Mouse (Mus musculus): ENCODE data around the gene Mgst2. TPM values are rescaled to one million over a fixed set of nuclear protein-coding genes. Genes with fewer than 3 reads are reported as not detected.

Gene Mgst2
- total and polyA plus RNA-seq, 3 experiments = 48.8 to 147 (median 76.0) TPM

DNA sequence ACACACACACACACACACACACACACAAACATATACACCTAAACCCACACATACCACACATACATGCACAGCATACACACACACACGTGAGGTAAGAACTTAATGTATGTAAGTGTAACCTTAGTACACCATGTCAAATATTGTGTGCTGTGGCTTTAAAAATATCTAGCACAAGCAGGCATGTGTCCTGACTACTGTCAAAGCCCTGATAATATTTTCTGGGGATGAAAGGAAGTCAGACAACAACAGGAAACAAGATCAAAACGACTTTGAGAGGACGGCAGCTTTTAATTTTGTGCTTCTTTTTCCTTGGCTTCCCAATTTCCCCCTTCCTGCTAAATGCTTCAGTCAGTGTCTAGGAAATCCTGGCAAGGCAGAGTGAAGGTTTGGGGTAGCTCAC, 52.2 kb downstream of the Mgst2 start:
- Histone ChIP-seq H3K4me3 (replicated peaks in 1 of 3; ENCODE audit: low read depth in 2 of 3, low read length in 2 of 3, poor library complexity in 1 of 3) (no peak overlapping the region), H3K27me3 (replicated peaks) (no peaks in the 10 kb centered on the region), H3K27ac (ENCODE audit: insufficient read depth, low read depth) (no peak overlapping the region), H3K4me1 (ENCODE audit: control insufficient read depth in 1 of 2, insufficient read depth in 2 of 2) (no peaks in the 10 kb centered on the region), H3K79me2 (replicated peaks; ENCODE audit: control insufficient read depth, extremely low read depth, insufficient read depth, poor library complexity, severe bottlenecking) (no peaks in the 10 kb centered on the region), H3K9me3 (replicated peaks; ENCODE audit: low read length) (peaks cover 5% of the 10 kb centered on the region), H3K36me3 (replicated peaks in 1 of 2; ENCODE audit: control insufficient read depth in 1 of 2, insufficient read depth in 1 of 2, low read length in 1 of 2) (no peaks in the 10 kb centered on the region), H3K4me2 (ENCODE audit: insufficient read depth, low read depth, poor library complexity, severe bottlenecking) (no peak overlapping the region), H3K9ac (ENCODE audit: insufficient read depth, low read depth) (no peak overlapping the region)
- in situ Hi-C loops (cut with MboI; ENCODE audit: low pct_ligation_motif_present, low pct_unique_long_range_greater_than_20kb, low sequenced_read_pairs) (loop anchor here (25.0 kb wide), 1 partner anchor 300 kb away; no protein-coding TSS in a partner anchor), dilution Hi-C loops (cut with MboI; ENCODE audit: extremely low pct_ligation_motif_present, extremely low pct_unique_long_range_greater_than_20kb, low sequenced_read_pairs) (no loop called here)
- no peak for DNase-seq (ENCODE audit: extremely low read depth)
- no peak for TF ChIP-seq CTCF (conservative IDR thresholded peaks at IDR 0.05 in 1 of 2, IDR thresholded peaks at IDR 0.05 in 1 of 2; ENCODE audit: low read depth in 2 of 2, low read length in 2 of 2)
- no peak for TF ChIP-seq JUND (conservative IDR thresholded peaks at IDR 0.05; ENCODE audit: low read depth, low read length)
- TF ChIP-seq MAX (IDR thresholded peaks at IDR 0.05; ENCODE audit: low read length) = no peak
- TF ChIP-seq JUN (IDR thresholded peaks at IDR 0.05; ENCODE audit: insufficient read depth, low read depth, low read length) = no peak
- no peak for TF ChIP-seq ETS1 (conservative IDR thresholded peaks at IDR 0.05; ENCODE audit: low read depth, low read length)
- no peak for TF ChIP-seq MAZ (IDR thresholded peaks at IDR 0.05; ENCODE audit: low read depth, low read length)
- no peak for TF ChIP-seq UBTF (IDR thresholded peaks at IDR 0.05; ENCODE audit: low read depth, low read length)
- TF ChIP-seq NELFE (IDR thresholded peaks at IDR 0.05; ENCODE audit: low read depth, low read length) = no peak
- TF ChIP-seq ZMIZ1 (IDR thresholded peaks at IDR 0.05; ENCODE audit: low read depth, low read length) = no peak
- TF ChIP-seq MEF2A (IDR thresholded peaks at IDR 0.05; ENCODE audit: borderline replicate concordance, low read depth, low read length) = no peak
- no peak for TF ChIP-seq E2F4 (IDR thresholded peaks at IDR 0.05; ENCODE audit: insufficient replicate concordance, low read depth, low read length)
- no peak for TF ChIP-seq IRF4 (IDR thresholded peaks at IDR 0.05; ENCODE audit: low read depth, low read length)
- no peak for TF ChIP-seq NRF1 (IDR thresholded peaks at IDR 0.05; ENCODE audit: low read depth, low read length)
- no peak for TF ChIP-seq USF1 (IDR thresholded peaks at IDR 0.05; ENCODE audit: low read depth, low read length)

DNA sequence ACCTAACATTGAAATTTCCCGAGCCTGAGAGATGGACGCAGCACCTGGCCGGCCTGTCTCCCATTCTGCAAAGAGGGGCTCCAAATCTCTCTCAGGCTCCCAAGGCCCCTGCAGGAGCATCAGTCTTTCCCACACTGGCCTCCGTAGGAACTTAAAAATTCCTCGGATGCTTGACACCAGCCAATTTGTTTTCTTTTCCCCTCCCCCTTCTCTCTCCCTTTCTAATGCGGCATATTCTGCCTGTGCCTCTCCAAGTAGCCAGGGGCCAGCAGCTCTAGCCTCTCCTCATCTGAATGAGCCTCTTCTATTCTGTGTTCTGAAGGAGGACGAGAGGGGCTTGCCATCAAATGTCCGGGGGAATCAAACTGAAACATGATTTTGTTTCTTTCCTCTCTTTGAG, 53.1 kb downstream of the Mgst2 start:
- no peaks in the 10 kb centered on the region for H3K79me2 ChIP-seq (replicated peaks; ENCODE audit: control insufficient read depth, extremely low read depth, insufficient read depth, poor library complexity, severe bottlenecking)
- no peak overlapping the region for H3K9ac ChIP-seq (ENCODE audit: insufficient read depth, low read depth)
- no peak for DNase-seq (ENCODE audit: extremely low read depth)
- H3K27ac ChIP-seq (ENCODE audit: insufficient read depth, low read depth) = no peak overlapping the region
- no peaks in the 10 kb centered on the region for H3K36me3 ChIP-seq (replicated peaks in 1 of 2; ENCODE audit: control insufficient read depth in 1 of 2, insufficient read depth in 1 of 2, low read length in 1 of 2)
- TF ChIP-seq SMC3 (IDR thresholded peaks at IDR 0.05; ENCODE audit: low read depth, low read length) (no peak), MYC (IDR thresholded peaks at IDR 0.05; ENCODE audit: low read depth, low read length) (no peak), EP300 (IDR thresholded peaks at IDR 0.05; ENCODE audit: low read length) (no peak), GABPA (IDR thresholded peaks at IDR 0.05; ENCODE audit: insufficient replicate concordance, low read depth, low read length) (no peak), NELFE (IDR thresholded peaks at IDR 0.05; ENCODE audit: low read depth, low read length) (no peak), JUN (IDR thresholded peaks at IDR 0.05; ENCODE audit: insufficient read depth, low read depth, low read length) (no peak), PAX5 (IDR thresholded peaks at IDR 0.05; ENCODE audit: low read length) (no peak), SIN3A (IDR thresholded peaks at IDR 0.05; ENCODE audit: low read length) (no peak)
- no peaks in the 10 kb centered on the region for H3K4me1 ChIP-seq (ENCODE audit: control insufficient read depth in 1 of 2, insufficient read depth in 2 of 2)
- dilution Hi-C loops (cut with MboI; ENCODE audit: extremely low pct_ligation_motif_present, extremely low pct_unique_long_range_greater_than_20kb, low sequenced_read_pairs) = no loop called here
- no peak overlapping the region for H3K4me2 ChIP-seq (ENCODE audit: insufficient read depth, low read depth, poor library complexity, severe bottlenecking)
- H3K4me3 ChIP-seq (replicated peaks in 1 of 3; ENCODE audit: low read depth in 2 of 3, low read length in 2 of 3, poor library complexity in 1 of 3) = no peak overlapping the region
- in situ Hi-C loops (cut with MboI; ENCODE audit: low pct_ligation_motif_present, low pct_unique_long_range_greater_than_20kb, low sequenced_read_pairs) = loop anchor here (25.0 kb wide), 1 partner anchor 299 kb away; no protein-coding TSS in a partner anchor
- no peaks in the 10 kb centered on the region for H3K27me3 ChIP-seq (replicated peaks)
- no peaks in the 10 kb centered on the region for H3K9me3 ChIP-seq (replicated peaks; ENCODE audit: low read length)
